Mouse (Mus musculus) stomach, embryonic 16.5 days (tissue): ENCODE results near the gene Afap1l2. TPM values are rescaled to one million over a fixed set of nuclear protein-coding genes. Genes with fewer than 3 reads are reported as not detected.

ENCODE experiments used
- ATAC-seq: fragments of 200-750 bp; cut with Nextera tagmentation; 2 replicates; pipeline ENCODE4 v1.8.0; 2017; ENCODE audit warnings: moderate number of reproducible peaks, moderate TSS enrichment; ENCODE audit not compliant: insufficient read depth, low FRiP score
- H3K27ac ChIP-seq: fragments of 300-500 bp; sonication (generic); 2 replicates; pipeline ENCODE4 v1.5.1; 2014; ENCODE audit warnings: low read length
- H3K27me3 ChIP-seq: fragments of 300-500 bp; sonication (generic); 2 replicates; pipeline ENCODE4 v1.6.1; 2014; ENCODE audit warnings: low read length, control low read depth, mixed read lengths; ENCODE audit not compliant: control insufficient read depth, insufficient read depth
- H3K36me3 ChIP-seq: fragments of 300-500 bp; sonication (generic); 2 replicates; pipeline ENCODE4 v1.6.1; 2014; ENCODE audit warnings: low read length; ENCODE audit not compliant: control insufficient read depth, insufficient read depth
- H3K4me1 ChIP-seq: fragments of 300-500 bp; sonication (generic); 2 replicates; pipeline ENCODE4 v1.6.1; 2014; ENCODE audit warnings: low read length, control low read depth, mixed read lengths; ENCODE audit not compliant: control insufficient read depth, insufficient read depth
- H3K4me2 ChIP-seq: fragments of 300-500 bp; sonication (generic); 2 replicates; pipeline ENCODE4 v1.6.1; 2014; ENCODE audit warnings: low read depth, low read length, mixed read lengths
- H3K4me3 ChIP-seq: fragments of 300-500 bp; sonication (generic); replicated peaks from 2 replicates; pipeline ENCODE4 v1.5.1; 2014; ENCODE audit warnings: mild to moderate bottlenecking, low read length
- H3K9ac ChIP-seq: fragments of 300-500 bp; sonication (generic); 2 replicates; pipeline ENCODE4 v1.6.1; 2014; ENCODE audit warnings: low read length
- H3K9me3 ChIP-seq: fragments of 300-500 bp; sonication (generic); replicated peaks from 2 replicates; pipeline ENCODE4 v1.6.1; 2016; ENCODE audit warnings: low read length, control low read depth; ENCODE audit not compliant: control insufficient read depth
- WGBS: fragments of 180-500 bp; shearing (Covaris S2); extraction: QIAGEN DNeasy Blood & Tissue Kit; methylation state at CpG from one replicate; pipeline ENCODE4 v1.1.7; 2014; 5-methylcytosine and 5-hydroxymethylcytosine counted together
- polyA plus RNA-seq: library from polyadenylated mRNA; unstranded; fragments of >200 nt; fragmentation: Nextera tagmentation; extraction: Ambion mirVana; gene quantifications from 2 replicates; pipeline ENCODE4 v1.2.1, GENCODE M21; 2015

Afap1l2 gene
- polyA plus RNA-seq, 1 experiment from 2014 or later, result 23.1 TPM

GRCm38 (mm10) chr19:56944211-56944610, 63.8 kb downstream of the Afap1l2 start:
- 44% methylated on average over 9 of the region's 9 CpGs for WGBS
- no peak for ATAC-seq
- Histone ChIP-seq H3K36me3 (no peaks in the 10 kb centered on the region), H3K4me3 (no peak overlapping the region), H3K9ac (no peak overlapping the region), H3K9me3 (no peaks in the 10 kb centered on the region), H3K4me1 (no peaks in the 10 kb centered on the region), H3K27me3 (no peaks in the 10 kb centered on the region), H3K27ac (no peak overlapping the region; the same call in 1 of the 2 replicates), H3K4me2 (no peak overlapping the region)

- Histone ChIP-seq H3K4me1 (no peaks in the 10 kb centered on the region), H3K9me3 (no peaks in the 10 kb centered on the region), H3K4me2 (no peak overlapping the region), H3K4me3 (no peak overlapping the region), H3K9ac (no peak overlapping the region), H3K36me3 (no peaks in the 10 kb centered on the region), H3K27ac (no peak overlapping the region), H3K27me3 (no peaks in the 10 kb centered on the region)
- 83% methylated on average over 7 of the region's 7 CpGs for WGBS
- no peak for ATAC-seq
These were observed 65.8 kb downstream of the Afap1l2 start for GRCm38 (mm10) chr19:56942216-56942615.

- H3K9ac ChIP-seq, result no peak overlapping the region
- no peaks in the 10 kb centered on the region for H3K4me1 ChIP-seq
- 86% methylated on average over 11 of the region's 11 CpGs for WGBS
- H3K27ac ChIP-seq, result peak overlapping the region; percentile 45
- H3K9me3 ChIP-seq, result no peaks in the 10 kb centered on the region
- ATAC-seq, result no peak; the same call in 1 of the 2 replicates
- H3K27me3 ChIP-seq, result no peaks in the 10 kb centered on the region
- H3K36me3 ChIP-seq, result no peaks in the 10 kb centered on the region
- H3K4me3 ChIP-seq, result no peak overlapping the region
- no peak overlapping the region for H3K4me2 ChIP-seq
These were observed 67.5 kb downstream of the Afap1l2 start for GRCm38 (mm10) chr19:56940507-56940906.

GRCm38 (mm10) chr19:56939826-56940225, 68.2 kb downstream of the Afap1l2 start:
- Histone ChIP-seq H3K36me3 (no peaks in the 10 kb centered on the region), H3K4me2 (no peak overlapping the region), H3K4me1 (no peaks in the 10 kb centered on the region), H3K27ac (no peak overlapping the region), H3K9ac (no peak overlapping the region), H3K4me3 (no peak overlapping the region), H3K9me3 (no peaks in the 10 kb centered on the region), H3K27me3 (no peaks in the 10 kb centered on the region)
- 70% methylated on average over 9 of the region's 9 CpGs for WGBS
- peak; percentile 54; the same call in 1 of the 2 replicates for ATAC-seq

GRCm38 (mm10) chr19:56937911-56938310, 70.1 kb downstream of the Afap1l2 start:
- Histone ChIP-seq H3K27me3 (no peaks in the 10 kb centered on the region), H3K36me3 (no peaks in the 10 kb centered on the region), H3K9ac (no peak overlapping the region), H3K4me1 (no peaks in the 10 kb centered on the region), H3K9me3 (no peaks in the 10 kb centered on the region), H3K4me2 (no peak overlapping the region), H3K4me3 (no peak overlapping the region), H3K27ac (no peak overlapping the region)
- no peak for ATAC-seq
- WGBS, result 90% methylated on average over 5 of the region's 5 CpGs

- 94% methylated on average over 8 of the region's 8 CpGs for WGBS
- no peak for ATAC-seq
- no peak overlapping the region for H3K9ac ChIP-seq
- H3K27ac ChIP-seq, result no peak overlapping the region
- H3K4me1 ChIP-seq, result no peaks in the 10 kb centered on the region
- no peak overlapping the region for H3K4me2 ChIP-seq
- H3K9me3 ChIP-seq, result no peaks in the 10 kb centered on the region
- H3K36me3 ChIP-seq, result no peaks in the 10 kb centered on the region
- no peaks in the 10 kb centered on the region for H3K27me3 ChIP-seq
- H3K4me3 ChIP-seq, result no peak overlapping the region
These were observed 71.8 kb downstream of the Afap1l2 start for GRCm38 (mm10) chr19:56936253-56936652.

GRCm38 (mm10) chr19:56935777-56936176, 72.3 kb downstream of the Afap1l2 start:
- ATAC-seq, result no peak
- WGBS, result 86% methylated on average over 7 of the region's 7 CpGs
- H3K4me3 ChIP-seq, result no peak overlapping the region
- H3K4me2 ChIP-seq, result no peak overlapping the region
- no peaks in the 10 kb centered on the region for H3K36me3 ChIP-seq
- 0 out of 2 replicates have a peak overlapping the region, but pooled peaks have one; percentile 24 for H3K27ac ChIP-seq
- H3K4me1 ChIP-seq, result no peaks in the 10 kb centered on the region
- no peak overlapping the region for H3K9ac ChIP-seq
- no peaks in the 10 kb centered on the region for H3K27me3 ChIP-seq
- no peaks in the 10 kb centered on the region for H3K9me3 ChIP-seq

- no peaks in the 10 kb centered on the region for H3K27me3 ChIP-seq
- no peaks in the 10 kb centered on the region for H3K4me1 ChIP-seq
- no peak for ATAC-seq
- H3K27ac ChIP-seq, result peak overlapping the region; percentile 66
- H3K36me3 ChIP-seq, result no peaks in the 10 kb centered on the region
- WGBS, result 74% methylated on average over 6 of the region's 6 CpGs
- no peak overlapping the region for H3K4me3 ChIP-seq
- no peaks in the 10 kb centered on the region for H3K9me3 ChIP-seq
- no peak overlapping the region for H3K9ac ChIP-seq
- H3K4me2 ChIP-seq, result no peak overlapping the region
These were observed 72.9 kb downstream of the Afap1l2 start for GRCm38 (mm10) chr19:56935111-56935510.

GRCm38 (mm10) chr19:56933800-56934199, 74.2 kb downstream of the Afap1l2 start:
- H3K27me3 ChIP-seq, result no peaks in the 10 kb centered on the region
- no peak overlapping the region for H3K9ac ChIP-seq
- H3K4me3 ChIP-seq, result no peak overlapping the region
- no peak for ATAC-seq
- H3K4me1 ChIP-seq, result no peaks in the 10 kb centered on the region
- no peaks in the 10 kb centered on the region for H3K9me3 ChIP-seq
- WGBS, result 74% methylated on average over 3 of the region's 3 CpGs
- no peaks in the 10 kb centered on the region for H3K36me3 ChIP-seq
- no peak overlapping the region for H3K27ac ChIP-seq
- no peak overlapping the region for H3K4me2 ChIP-seq

GRCm38 (mm10) chr19:56930029-56930428, 78.0 kb downstream of the Afap1l2 start:
- no peaks in the 10 kb centered on the region for H3K27me3 ChIP-seq
- no peak overlapping the region for H3K9ac ChIP-seq
- H3K4me3 ChIP-seq, result no peak overlapping the region
- H3K4me1 ChIP-seq, result no peaks in the 10 kb centered on the region
- H3K27ac ChIP-seq, result no peak overlapping the region
- 76% methylated on average over 9 of the region's 9 CpGs for WGBS
- no peaks in the 10 kb centered on the region for H3K9me3 ChIP-seq
- ATAC-seq, result no peak
- no peaks in the 10 kb centered on the region for H3K36me3 ChIP-seq
- no peak overlapping the region for H3K4me2 ChIP-seq
